Mouse (Mus musculus) heart, postnatal 4 days (tissue): ENCODE data around the gene Rab11fip4. TPM values are rescaled to one million over a fixed set of nuclear protein-coding genes. Genes with fewer than 3 reads are reported as not detected.

ENCODE experiments used
- DNase-seq: peaks from one replicate; pipeline ENCODE4 v3.0.0; 2021
- total RNA-seq, 2 experiments: library from RNA; stranded (reverse); gene quantifications; 2 replicates each; pipeline ENCODE4 v1.2.3; 2021

Gene Rab11fip4
- total RNA-seq, 2 experiments from 2014 or later: 0.07 to 0.14 TPM

DNA sequence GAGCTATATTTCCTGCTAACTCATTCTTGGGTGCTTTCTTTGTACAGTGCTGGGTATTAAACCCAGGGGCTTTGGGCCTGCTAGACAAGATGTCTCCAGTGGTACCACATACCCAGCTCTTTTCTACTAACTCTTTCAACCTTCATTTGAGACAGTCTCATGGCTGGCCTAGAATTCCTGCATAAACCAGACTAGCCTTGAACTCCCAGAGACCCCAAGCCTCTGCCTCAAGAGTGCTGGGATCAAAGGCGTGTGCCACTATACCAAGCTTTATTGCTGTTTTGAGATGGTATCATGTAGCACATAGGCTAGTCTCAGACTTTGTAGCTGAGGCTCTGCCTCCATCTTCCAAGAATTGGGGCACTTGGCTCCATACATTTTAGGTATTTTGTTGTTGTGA lies 65.5 kb downstream of the Rab11fip4 start:
- no peak for DNase-seq

DNA sequence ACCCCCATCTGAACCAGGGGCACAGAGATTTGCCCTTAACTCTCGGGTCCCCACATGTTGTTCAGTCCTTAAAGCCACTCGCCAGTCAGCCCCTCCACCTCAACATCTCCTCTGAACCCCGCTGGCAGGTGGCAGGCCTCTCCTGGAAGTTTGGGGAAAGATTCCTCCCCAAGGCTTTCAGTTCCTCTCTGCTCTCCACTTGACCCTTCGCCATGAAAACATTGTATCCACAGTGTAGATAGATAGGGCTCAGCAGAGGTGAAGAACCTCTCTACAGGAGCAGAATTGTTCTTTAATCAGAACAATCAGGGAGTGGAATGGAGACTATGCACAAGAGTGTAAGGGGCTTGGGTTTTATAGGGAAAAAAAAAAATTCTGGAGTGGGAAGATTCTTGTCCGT lies 66.0 kb downstream of the Rab11fip4 start:
- no peak for DNase-seq

DNA sequence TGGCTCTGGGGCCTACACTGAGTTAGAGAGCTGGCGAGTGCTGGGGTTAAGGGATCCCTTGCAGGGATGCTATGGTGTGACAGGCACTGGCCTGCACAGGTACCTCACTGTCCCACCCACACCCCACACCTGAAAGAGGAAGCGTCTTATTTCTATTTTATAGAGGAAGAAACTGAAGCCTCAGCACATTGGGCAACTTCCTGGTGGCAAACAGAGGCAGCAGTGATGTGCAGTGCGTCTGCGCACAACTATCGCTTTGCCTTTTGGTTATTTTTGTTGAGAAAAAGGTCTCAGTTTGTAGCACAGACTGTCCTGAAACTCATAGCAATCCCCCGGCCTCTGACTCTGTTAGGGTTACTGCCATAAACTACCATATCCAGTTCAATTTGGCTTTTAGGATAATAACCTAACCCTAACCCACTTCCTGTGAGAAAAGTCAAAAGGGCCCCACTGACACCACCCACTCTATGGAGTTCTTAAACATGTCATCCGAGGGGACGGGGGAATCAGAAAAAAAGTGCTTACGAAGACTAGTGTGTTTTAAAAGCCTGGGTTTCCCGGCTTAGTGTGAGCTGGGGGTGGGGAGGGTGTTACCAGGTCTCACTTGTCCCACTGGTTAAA lies 67.3 kb downstream of the Rab11fip4 start:
- no peak for DNase-seq

GRCm38 (mm10) chr11:79660361-79661205 lies 69.6 kb downstream of the Rab11fip4 start:
- DNase-seq: peak; percentile 53

GRCm38 (mm10) chr11:79661877-79662545 lies 71.0 kb downstream of the Rab11fip4 start:
- DNase-seq: no peak

DNA sequence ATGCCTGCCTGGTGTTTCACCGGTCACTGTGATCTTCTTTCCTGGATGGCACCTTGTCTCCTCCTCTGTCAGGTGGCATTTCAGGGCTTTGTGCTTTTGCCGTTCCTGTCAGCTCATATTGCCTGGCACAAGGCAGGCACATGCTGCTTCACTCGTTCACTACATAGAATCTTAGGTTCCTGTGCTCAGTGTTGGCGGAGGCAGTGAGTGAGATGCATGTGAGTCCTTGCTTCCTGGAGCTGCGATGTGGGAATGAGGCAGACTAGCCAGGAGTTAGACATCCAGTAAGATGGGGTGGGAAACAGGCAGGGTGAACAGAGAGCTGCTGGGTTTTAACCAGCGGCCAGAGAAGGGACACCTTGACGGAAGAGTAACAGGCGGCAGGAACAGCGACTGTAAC lies 72.1 kb downstream of the Rab11fip4 start:
- DNase-seq: no peak

- no peak for DNase-seq
Observed at GRCm38 (mm10) chr11:79663570-79663969, 72.6 kb downstream of the Rab11fip4 start.

DNA sequence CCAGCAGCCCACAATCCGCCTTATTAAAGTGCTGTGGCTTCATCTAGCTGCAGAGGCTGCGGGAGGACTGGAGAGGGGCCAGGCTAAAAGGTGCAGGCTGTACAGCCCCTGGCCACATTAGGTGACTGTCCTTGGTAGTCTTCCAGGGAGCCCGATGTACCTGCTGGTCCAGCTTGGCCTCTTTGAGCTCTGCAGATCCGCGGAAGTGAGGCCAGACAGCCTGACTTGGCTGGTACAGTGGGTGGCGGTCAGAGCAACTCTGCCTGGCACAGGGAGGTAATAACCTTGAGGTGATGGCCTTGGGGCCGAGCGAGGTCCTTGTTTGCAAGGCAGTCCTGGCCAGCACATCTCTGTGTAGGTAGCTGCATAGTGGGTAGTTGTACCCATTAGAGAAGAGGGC lies 75.5 kb downstream of the Rab11fip4 start:
- no peak for DNase-seq

GRCm38 (mm10) chr11:79669210-79669609 lies 78.2 kb downstream of the Rab11fip4 start:
- no peak for DNase-seq

DNA sequence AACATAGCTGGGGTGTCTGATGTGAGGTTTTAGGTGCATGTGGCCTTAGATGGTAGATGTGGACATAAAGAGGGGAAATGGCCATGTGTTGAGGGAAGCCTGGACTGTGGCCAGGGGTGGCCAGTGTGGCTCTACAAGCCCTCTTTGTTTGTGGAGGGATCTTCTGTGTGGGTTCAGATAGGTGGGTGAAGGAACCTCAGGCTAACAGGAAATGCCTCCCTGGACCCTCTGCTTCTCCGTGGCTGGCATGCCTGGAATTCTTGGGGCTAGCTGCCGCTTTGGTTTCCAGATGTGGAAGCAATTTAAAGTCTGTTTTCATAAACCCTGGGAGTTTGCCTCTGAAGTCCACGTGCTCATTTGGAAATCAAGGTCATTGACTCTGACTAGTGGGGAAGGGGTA lies 78.9 kb downstream of the Rab11fip4 start:
- no peak for DNase-seq

GRCm38 (mm10) chr11:79670411-79670945 lies 79.5 kb downstream of the Rab11fip4 start:
- DNase-seq: no peak

DNA sequence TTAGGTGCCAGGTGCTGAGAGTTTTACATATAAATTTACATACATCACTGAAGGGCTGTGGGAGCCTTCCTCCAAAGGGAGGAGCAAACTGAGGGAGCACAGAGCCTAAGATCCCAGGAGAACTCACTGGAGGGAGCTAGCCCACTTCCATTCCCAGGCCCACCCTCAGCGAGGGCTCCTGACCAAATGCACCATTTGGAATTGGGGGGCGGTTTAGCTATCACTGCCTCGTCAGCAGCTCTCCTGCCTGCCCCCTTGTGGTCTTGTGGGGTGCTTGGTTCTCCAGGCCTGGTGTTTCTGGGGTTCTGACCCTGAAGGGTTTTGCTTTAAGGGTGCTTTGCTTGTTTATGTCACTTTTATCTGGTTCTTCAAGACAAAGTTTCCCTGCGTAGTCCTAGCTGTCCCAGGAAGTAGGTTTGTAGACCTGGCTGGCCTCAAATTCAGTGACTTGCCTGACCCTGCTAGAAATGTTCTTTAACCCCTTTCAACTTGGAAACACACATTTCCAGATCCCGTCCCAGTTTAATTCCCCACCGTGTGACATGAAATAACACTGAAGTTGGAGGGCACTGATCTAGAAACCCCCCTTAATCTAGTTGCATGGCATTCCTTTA lies 80.8 kb downstream of the Rab11fip4 start:
- peak; percentile 38 for DNase-seq

- no peak for DNase-seq
Observed at GRCm38 (mm10) chr11:79673072-79673471, 82.1 kb downstream of the Rab11fip4 start.

- DNase-seq: no peak
Observed at GRCm38 (mm10) chr11:79673717-79674116, 82.7 kb downstream of the Rab11fip4 start.

- no peak for DNase-seq
Observed at GRCm38 (mm10) chr11:79674231-79674630, 83.2 kb downstream of the Rab11fip4 start.

GRCm38 (mm10) chr11:79674632-79675031 lies 83.6 kb downstream of the Rab11fip4 start:
- peak; percentile 24 for DNase-seq

- no peak for DNase-seq
Observed at GRCm38 (mm10) chr11:79675285-79675684, 84.3 kb downstream of the Rab11fip4 start.

DNA sequence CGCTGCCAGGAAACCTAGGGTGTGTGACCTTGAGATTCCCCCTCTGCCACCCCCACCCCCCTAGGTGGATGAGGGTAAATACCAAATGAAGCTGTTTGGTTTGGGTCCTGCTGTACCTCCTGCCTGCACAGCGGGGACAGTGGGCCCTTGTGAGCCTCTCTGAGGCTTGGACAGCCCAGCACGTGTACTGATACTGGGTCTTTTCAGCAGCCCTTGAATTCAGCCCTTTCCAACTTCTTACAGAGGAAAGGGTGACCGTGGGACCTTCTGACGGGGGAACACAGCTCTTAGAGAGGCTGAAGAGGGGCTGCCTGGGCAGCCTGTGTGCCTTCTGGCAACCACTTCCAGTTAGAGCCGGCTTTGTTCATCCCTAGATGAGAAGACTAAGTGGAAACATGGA lies 85.0 kb downstream of the Rab11fip4 start:
- DNase-seq: no peak

- no peak for DNase-seq
Observed at GRCm38 (mm10) chr11:79676483-79676967, 85.5 kb downstream of the Rab11fip4 start.

DNA sequence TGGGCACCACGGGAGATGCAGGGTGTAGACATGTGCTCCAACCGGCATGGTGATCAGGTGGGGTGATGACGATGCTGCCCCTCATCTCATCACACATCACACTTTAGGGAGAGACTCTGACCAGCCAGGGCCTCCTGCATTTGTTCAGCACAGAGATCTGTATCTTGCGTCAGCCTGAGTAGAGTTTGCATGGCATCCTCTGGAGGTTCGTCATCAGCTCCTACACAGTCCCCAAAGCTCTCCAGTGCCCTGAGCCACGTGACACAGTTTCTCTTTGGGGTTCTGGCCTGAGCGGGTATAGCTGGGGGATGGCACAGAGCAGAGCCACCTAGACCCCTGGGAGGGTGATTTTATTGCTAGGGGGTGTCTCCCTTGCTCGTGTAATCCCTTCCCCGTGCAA lies 86.4 kb downstream of the Rab11fip4 start:
- DNase-seq: no peak

DNA sequence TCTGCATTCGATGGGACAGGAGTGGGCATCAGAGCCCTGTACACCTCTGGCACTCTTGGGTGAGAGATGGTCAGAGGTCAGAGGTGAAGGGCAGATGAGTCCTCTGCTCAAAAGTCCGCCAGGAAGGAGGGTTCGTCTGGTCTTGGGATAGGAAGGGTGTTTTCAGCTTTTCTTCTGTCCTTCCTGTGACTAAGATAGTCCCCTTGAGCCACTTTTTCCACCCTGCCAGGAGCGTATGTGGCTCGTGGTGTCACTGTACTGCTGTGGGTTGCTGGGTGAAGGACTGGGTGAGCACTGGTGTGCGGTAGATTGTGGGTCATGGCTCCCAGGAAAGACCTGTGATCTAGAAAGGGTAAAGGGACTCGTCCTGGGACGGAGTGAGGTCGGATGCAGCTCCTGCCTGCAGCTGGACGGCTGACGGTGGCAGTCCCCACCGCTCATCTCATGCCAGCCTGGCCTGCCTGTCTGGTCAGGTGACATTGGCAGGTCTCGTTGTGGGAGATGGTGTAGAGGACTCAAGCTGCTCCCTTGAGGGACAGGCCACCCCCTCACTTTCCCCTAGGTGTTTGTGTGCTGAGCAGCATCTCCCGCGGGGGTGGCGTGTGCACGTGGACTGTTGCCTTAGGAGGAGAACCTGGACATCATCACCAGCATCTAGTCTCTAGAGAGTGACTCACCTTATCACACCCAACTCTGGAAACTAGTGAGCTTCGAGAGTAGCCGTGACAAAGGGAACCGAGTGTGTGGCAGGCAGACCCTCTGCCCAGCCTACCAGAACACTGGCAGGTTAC lies 87.5 kb downstream of the Rab11fip4 start:
- DNase-seq: no peak

DNA sequence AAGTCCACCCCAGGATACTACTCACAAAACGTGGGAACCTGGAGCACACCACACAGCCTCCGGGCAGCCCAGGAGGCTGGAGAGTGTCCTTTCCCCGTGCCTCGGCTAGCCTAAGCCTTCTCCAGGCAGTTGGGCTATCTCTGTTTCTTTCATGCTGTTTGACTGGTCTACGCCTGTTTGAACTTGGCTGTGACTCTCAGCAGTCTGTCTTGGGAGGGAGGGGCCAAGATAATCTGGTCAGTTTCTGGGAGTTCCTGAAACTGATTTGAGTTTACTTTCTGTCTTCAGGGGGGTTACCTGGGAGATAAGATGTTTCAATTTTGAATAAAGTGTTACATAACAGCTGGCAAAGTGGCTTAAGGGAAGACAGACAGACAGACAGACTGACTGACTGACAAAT lies 88.9 kb downstream of the Rab11fip4 start:
- no peak for DNase-seq
